Comparison of ENCODE assay signal across 23 mouse cellular contexts in the genomic region with DNA sequence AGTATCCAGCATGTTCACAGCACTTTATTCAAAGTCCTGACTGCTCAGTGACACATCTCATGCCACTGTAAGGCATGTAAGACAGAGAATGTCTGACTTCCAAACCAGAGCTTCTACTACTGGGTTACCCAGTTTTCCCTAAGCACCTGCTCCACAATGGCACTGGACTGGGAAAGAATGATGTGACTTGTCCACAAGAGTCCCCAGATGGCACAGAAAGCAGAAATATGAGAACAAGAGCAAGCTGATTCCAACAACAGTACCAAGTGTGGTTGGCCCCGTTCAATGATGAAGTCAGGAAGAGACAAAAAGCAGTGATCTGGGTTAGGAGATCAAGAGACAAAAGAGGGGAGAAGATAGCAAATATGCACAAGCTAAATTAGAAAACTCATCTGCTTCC. TPM values are rescaled to one million over a fixed set of nuclear protein-coding genes. Genes with fewer than 3 reads are reported as not detected.
DNase-seq lines count a peak whose midpoint lies in the region; ATAC-seq and TF ChIP-seq lines count a peak whose summit lies in the region.
"Had no signal": no experiment of that assay in that cellular context is flagged by ENCODE, and none has a peak within 500 bp of the region (broad histone marks: within the 10 kb centered on the region; RNA-seq: fewer than 3 reads in every experiment).

No protein-coding gene starts in this region.

- H3K27ac ChIP-seq in heart, embryonic 12.5 days (ENCODE audit: poor library complexity, severe bottlenecking), result 0 out of 2 replicates have a peak overlapping the region, but pooled peaks have one; percentile 15
- peak overlapping the region; percentile 55 for H3K27ac ChIP-seq in heart, postnatal 0 days (ENCODE audit: low read depth)
- H3K27ac ChIP-seq in heart, embryonic 10.5 days, result no peak overlapping the region
- H3K27ac ChIP-seq: embryonic facial prominence, embryonic 15.5 days; forebrain, embryonic 10.5 days; hindbrain, embryonic 10.5 days; hindbrain, embryonic 14.5 days had no signal

- DNase-seq in heart, postnatal 14 days, result no peak
- no peak for DNase-seq in heart, postnatal 0 days (ENCODE audit: low spot score)
- DNase-seq in heart, embryonic 10.5 days (ENCODE audit: low spot score), result no peak
- peak; percentile 73 for DNase-seq in Muller cell, postnatal 12 days (ENCODE audit: inconsistent ontology term)
- peak; percentile 13 for DNase-seq in telencephalon, adult 2 months (ENCODE audit: low read depth, low spot score)
- no peak for DNase-seq in left cerebral cortex, postnatal 10 days (ENCODE audit: extremely low spot score in 1 of 2, low spot score in 2 of 2)
- DNase-seq: adrenal gland, postnatal 14 days; cerebellum, adult 18-20 months; cerebellum, adult 9-11 months; cerebellum, postnatal 36 days; gastrocnemius, postnatal 10 days; heart, adult 18-20 months; heart, postnatal 10 days had no signal

- no peak for TF ChIP-seq CTCF in heart, postnatal 0 days (IDR thresholded peaks at IDR 0.05; ENCODE audit: low read depth)

- H3K4me1 ChIP-seq in heart, embryonic 12.5 days (replicated peaks), result peaks cover 40% of the 10 kb centered on the region
- peaks cover 38% of the 10 kb centered on the region for H3K4me1 ChIP-seq in heart, postnatal 0 days (ENCODE audit: control insufficient read depth, insufficient read depth)
- peaks cover 25% of the 10 kb centered on the region for H3K4me1 ChIP-seq in heart, embryonic 10.5 days
- H3K4me1 ChIP-seq: embryonic facial prominence, embryonic 15.5 days had no signal

- no peaks in the 10 kb centered on the region for H3K27me3 ChIP-seq in heart, embryonic 12.5 days (replicated peaks)
- no peaks in the 10 kb centered on the region for H3K27me3 ChIP-seq in heart, postnatal 0 days (ENCODE audit: control insufficient read depth, insufficient read depth, low read length)
- H3K27me3 ChIP-seq in heart, embryonic 10.5 days (ENCODE audit: insufficient read depth, poor library complexity, severe bottlenecking), result no peaks in the 10 kb centered on the region
- H3K27me3 ChIP-seq: embryonic facial prominence, embryonic 15.5 days; Patski had no signal

- peak overlapping the region; percentile 30; the same call in 1 of the 2 replicates for H3K9ac ChIP-seq in heart, embryonic 12.5 days
- no peak overlapping the region for H3K9ac ChIP-seq in heart, postnatal 0 days (replicated peaks; ENCODE audit: low read depth, low read length)
- H3K9ac ChIP-seq: embryonic facial prominence, embryonic 15.5 days; hindbrain, embryonic 14.5 days had no signal

- no peak overlapping the region for H3K4me2 ChIP-seq in heart, embryonic 12.5 days
- H3K4me2 ChIP-seq in heart, postnatal 0 days (ENCODE audit: low read depth, low read length), result no peak overlapping the region
- H3K4me2 ChIP-seq: embryonic facial prominence, embryonic 15.5 days; hindbrain, embryonic 14.5 days had no signal

- WGBS in heart, embryonic 12.5 days, result 42% methylated on average over 1 of the region's 1 CpGs
- 41% methylated on average over 1 of the region's 1 CpGs for WGBS in heart, postnatal 0 days
- 59% methylated on average over 1 of the region's 1 CpGs for WGBS in heart, embryonic 10.5 days

- H3K9me3 ChIP-seq in heart, embryonic 12.5 days (replicated peaks), result no peaks in the 10 kb centered on the region
- H3K9me3 ChIP-seq in heart, postnatal 0 days (replicated peaks; ENCODE audit: control insufficient read depth, low read length), result no peaks in the 10 kb centered on the region
- H3K9me3 ChIP-seq in heart, embryonic 10.5 days, result no peaks in the 10 kb centered on the region
- H3K9me3 ChIP-seq: embryonic facial prominence, embryonic 15.5 days; forebrain, embryonic 10.5 days; hindbrain, embryonic 10.5 days had no signal

- H3K36me3 ChIP-seq in heart, embryonic 12.5 days, result peaks cover 3% of the 10 kb centered on the region; the same call in 1 of the 2 replicates
- peaks cover 8% of the 10 kb centered on the region for H3K36me3 ChIP-seq in heart, postnatal 0 days (replicated peaks; ENCODE audit: control insufficient read depth, insufficient read depth, low read length)
- H3K36me3 ChIP-seq in heart, embryonic 10.5 days, result peaks cover 6% of the 10 kb centered on the region; the same call in 1 of the 2 replicates
- H3K36me3 ChIP-seq: embryonic facial prominence, embryonic 15.5 days had no signal

- TF ChIP-seq EP300 in heart, postnatal 0 days (IDR thresholded peaks at IDR 0.05; ENCODE audit: low read depth), result no peak

- intact Hi-C loops in heart, postnatal 14 days (cut with DNase I), result no loop called here
- intact Hi-C loops in left cerebral cortex, postnatal 10 days (cut with DNase I), result no loop called here

- no peak for ATAC-seq in heart, embryonic 12.5 days (ENCODE audit: insufficient number of reproducible peaks, low FRiP score)
- ATAC-seq in heart, postnatal 0 days (ENCODE audit: insufficient read depth, low read depth), result no peak
- ATAC-seq: activated CD4-positive, CD25-positive, alpha-beta regulatory T cell, adult 4 months; forebrain, embryonic 14.5 days; intestine, embryonic 16.5 days; Patski had no signal

- no peak overlapping the region for H3K4me3 ChIP-seq in heart, embryonic 12.5 days
- no peak overlapping the region for H3K4me3 ChIP-seq in heart, postnatal 0 days (ENCODE audit: low read depth, low read length)
- no peak overlapping the region for H3K4me3 ChIP-seq in heart, embryonic 10.5 days
- H3K4me3 ChIP-seq: embryonic facial prominence, embryonic 15.5 days; erythroblast, embryonic 14.5 days; forebrain, embryonic 10.5 days; hindbrain, embryonic 10.5 days had no signal

RNA-seq across cellular contexts. Expression of gene Dusp16, which starts 29.0 kb away (rescaled TPM):
- 21.8 and 24.9 TPM in 2 replicates for polyA plus RNA-seq in heart, embryonic 12.5 days (2016; fragmentation: Nextera tagmentation; extraction: Ambion mirVana)
- total RNA-seq in heart, postnatal 14 days (2021), result 10 to 100 TPM; 22.6 to 22.7 TPM
- total RNA-seq in heart, postnatal 0 days (2014; rRNA removed; ENCODE audit: low replicate concordance), result 19.9 and 29.2 TPM in 2 replicates
- polyA plus RNA-seq in heart, postnatal 0 days (2015; fragmentation: Nextera tagmentation; extraction: Ambion mirVana), result 8.1 and 9.6 TPM in 2 replicates
- 13.2 and 16.7 TPM in 2 replicates for polyA plus RNA-seq in heart, embryonic 10.5 days (2016; fragmentation: Nextera tagmentation; extraction: Ambion mirVana)
- total RNA-seq in left cerebral cortex, postnatal 10 days (2021), result 1 to 10 TPM; 5.6 to 6.6 TPM

Comparison
In these comparisons a context has a peak if more than half of its experiments do, and no peak if none do; other contexts are left out.
1. DNase-seq: peak in Muller cell, postnatal 12 days (single experiment) and telencephalon, adult 2 months (single experiment); none in heart, postnatal 14 days (0 of 2), heart, postnatal 0 days (single experiment), heart, embryonic 10.5 days (single experiment) and left cerebral cortex, postnatal 10 days (0 of 2).